Mouse (Mus musculus) bone marrow, adult 2 months (tissue): ENCODE results near the gene Timm8a2.

Experiments used
- CTCF ChIP-seq: fragments of 200-500 bp; IDR thresholded peaks from 2 replicates; pipeline ENCODE4 v1.5.1; 2011; ENCODE audit warnings: low read length, control low read depth; ENCODE audit not compliant: control insufficient read depth, insufficient read depth
- POLR2A ChIP-seq: fragments of 200-500 bp; IDR thresholded peaks from 2 replicates; pipeline ENCODE4 v1.6.1; 2011; ENCODE audit warnings: low read depth, mild to moderate bottlenecking, control low read depth, low read length, borderline replicate concordance; ENCODE audit not compliant: control insufficient read depth

DNA sequence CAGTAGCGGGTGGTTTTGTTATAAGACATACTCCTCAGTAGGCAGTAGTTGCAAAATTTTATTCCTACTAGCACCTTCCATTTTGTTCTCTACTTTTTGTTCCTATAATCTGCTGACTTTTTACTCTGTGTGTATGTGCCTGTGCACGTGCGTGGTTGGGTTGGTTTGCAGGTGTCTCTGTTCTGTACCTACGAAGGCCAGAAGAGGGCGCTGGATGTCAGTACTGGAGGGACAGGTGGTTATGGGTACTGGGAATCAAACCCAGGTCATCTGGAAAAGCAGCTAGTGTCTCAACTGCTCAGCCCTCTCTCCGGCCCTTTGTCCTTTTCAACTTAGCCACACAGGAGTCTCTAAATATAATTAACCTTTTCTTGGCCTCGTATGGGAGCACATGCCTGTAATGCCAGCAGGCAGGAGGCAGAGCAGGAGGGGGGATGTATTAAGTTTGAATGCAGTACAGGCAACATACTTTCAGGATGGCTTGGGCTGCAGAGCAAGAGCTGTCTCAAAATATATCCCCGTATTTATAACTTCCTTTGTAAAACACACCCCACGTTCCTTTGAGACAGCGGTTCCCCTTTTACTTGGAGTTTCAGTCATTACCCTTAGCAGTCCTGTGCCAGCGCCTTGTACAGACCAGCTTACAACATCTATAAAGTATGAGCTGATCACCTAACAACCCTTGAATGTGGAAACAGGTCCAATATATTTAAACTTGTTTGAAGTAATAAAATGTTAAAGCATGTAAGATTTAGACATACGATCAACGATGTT lies 4.6 kb downstream of the Timm8a2 start:
- TF ChIP-seq CTCF (no peak), POLR2A (no peak)
